Mouse (Mus musculus) MEL (cell line): ENCODE data around the gene Krtap27-1.

ENCODE experiments used
- CTCF ChIP-seq, 3 experiments: IDR thresholded peaks in 2 of 3; conservative IDR thresholded peaks in 1 of 3; 2 replicates each; pipeline ENCODE4 v1.5.1; 2011 to 2012; ENCODE audit warnings: low read length in 3 of 3, low read depth in 2 of 3, mild to moderate bottlenecking in 2 of 3, improper control_type of control experiment in 1 of 3, inconsistent platforms in 1 of 3, mixed read lengths in 1 of 3, moderate library complexity in 1 of 3; ENCODE audit not compliant: control insufficient read depth in 1 of 3, insufficient read depth in 1 of 3, poor library complexity in 1 of 3, severe bottlenecking in 1 of 3
- EP300 ChIP-seq, 2 experiments: IDR thresholded peaks; 2 replicates each; pipeline ENCODE4 v1.6.1; 2011; ENCODE audit warnings: improper control_type of control experiment in 2 of 2, low read length in 2 of 2, low read depth in 1 of 2, mild to moderate bottlenecking in 1 of 2
- MAFK ChIP-seq: IDR thresholded peaks from 2 replicates; pipeline ENCODE4 v1.6.1; 2011; ENCODE audit warnings: low read depth, mild to moderate bottlenecking, low read length, improper control_type of control experiment, borderline replicate concordance
- SIN3A ChIP-seq: IDR thresholded peaks from 2 replicates; pipeline ENCODE4 v1.6.1; 2012; ENCODE audit warnings: low read length, improper control_type of control experiment, inconsistent platforms

GRCm38 (mm10) chr16:88671571-88671970 lies at the start of gene Krtap27-1:
- TF ChIP-seq EP300 (IDR thresholded peaks at IDR 0.05; ENCODE audit: low read depth in 1 of 2, low read length in 2 of 2) (no peak), CTCF (IDR thresholded peaks at IDR 0.05 in 2 of 3, conservative IDR thresholded peaks at IDR 0.05 in 1 of 3; ENCODE audit: control insufficient read depth in 1 of 3, insufficient read depth in 1 of 3, low read depth in 2 of 3, low read length in 3 of 3, poor library complexity in 1 of 3, severe bottlenecking in 1 of 3) (no peak), SIN3A (no peak), MAFK (no peak)
